In genomic region chr19:36670813-36671212, GRCm38 (mm10) we compare ENCODE assay signal across 22 mouse cellular contexts.
DNase-seq lines count a peak whose midpoint lies in the region; ATAC-seq and TF ChIP-seq lines count a peak whose summit lies in the region.
"Had no signal": no experiment of that assay in that cellular context is flagged by ENCODE, and none has a peak within 500 bp of the region (broad histone marks: within the 10 kb centered on the region; RNA-seq: fewer than 3 reads in every experiment).

No protein-coding gene starts in this region.

- no peak for TF ChIP-seq CTCF in liver, postnatal 0 days (IDR thresholded peaks at IDR 0.05; ENCODE audit: low read depth)

- intact Hi-C loops in heart, postnatal 10 days (cut with DNase I), result no loop called here

- ATAC-seq in heart, embryonic 13.5 days (ENCODE audit: extremely low read depth, insufficient number of reproducible peaks, low FRiP score, low TSS enrichment), result no peak; the same call in 1 of the 2 replicates
- no peak for ATAC-seq in midbrain, embryonic 14.5 days (ENCODE audit: low FRiP score, low TSS enrichment)
- ATAC-seq in liver, postnatal 0 days, result peak; percentile 21; the same call in 1 of the 2 replicates
- ATAC-seq: CD4-positive, CD25-positive, alpha-beta regulatory T cell, adult 4 months; forebrain, embryonic 14.5 days; intestine, embryonic 16.5 days had no signal

- peak overlapping the region; percentile 93 for H3K27ac ChIP-seq in heart, embryonic 13.5 days (replicated peaks)
- 0 out of 2 replicates have a peak overlapping the region, but pooled peaks have one; percentile 13 for H3K27ac ChIP-seq in midbrain, embryonic 10.5 days (replicated peaks)
- H3K27ac ChIP-seq in midbrain, embryonic 14.5 days (replicated peaks; ENCODE audit: low read depth, low read length), result no peak overlapping the region
- H3K27ac ChIP-seq in liver, postnatal 0 days (ENCODE audit: low read depth), result no peak overlapping the region
- H3K27ac ChIP-seq: hindbrain, embryonic 15.5 days; kidney, postnatal 0 days; limb, embryonic 12.5 days; stomach, embryonic 15.5 days had no signal

- DNase-seq in adrenal gland, postnatal 14 days, result peak; percentile 32
- DNase-seq in adrenal gland, postnatal 25 days, result no peak
- DNase-seq in heart, postnatal 10 days, result no peak
- no peak for DNase-seq in midbrain, embryonic 10.5 days (ENCODE audit: low spot score)
- DNase-seq in midbrain, embryonic 14.5 days, result no peak
- no peak for DNase-seq in liver, postnatal 0 days
- DNase-seq in thymus, postnatal 14 days, result no peak
- DNase-seq: cerebellum, adult 9-11 months; embryo, embryonic 11 days; gastrocnemius, postnatal 36 days; lung, postnatal 10 days; spleen, adult 18-20 months; thymus, postnatal 36 days had no signal

- H3K4me2 ChIP-seq in heart, embryonic 13.5 days, result no peak overlapping the region
- H3K4me2 ChIP-seq in midbrain, embryonic 14.5 days (ENCODE audit: low read length), result no peak overlapping the region
- H3K4me2 ChIP-seq in liver, postnatal 0 days (ENCODE audit: low read depth, low read length), result no peak overlapping the region
- H3K4me2 ChIP-seq: hindbrain, embryonic 15.5 days; limb, embryonic 12.5 days; stomach, embryonic 15.5 days had no signal

- no peaks in the 10 kb centered on the region for H3K9me3 ChIP-seq in heart, embryonic 13.5 days
- no peaks in the 10 kb centered on the region for H3K9me3 ChIP-seq in midbrain, embryonic 10.5 days (replicated peaks)
- H3K9me3 ChIP-seq in midbrain, embryonic 14.5 days (ENCODE audit: control insufficient read depth, low read length), result no peaks in the 10 kb centered on the region
- no peaks in the 10 kb centered on the region for H3K9me3 ChIP-seq in liver, postnatal 0 days (ENCODE audit: low read length)
- H3K9me3 ChIP-seq: G1E; hindbrain, embryonic 15.5 days; limb, embryonic 12.5 days; stomach, embryonic 15.5 days had no signal

- TF ChIP-seq EP300 in liver, postnatal 0 days (IDR thresholded peaks at IDR 0.05; ENCODE audit: low read depth), result no peak

- H3K27me3 ChIP-seq in heart, embryonic 13.5 days (replicated peaks), result no peaks in the 10 kb centered on the region
- H3K27me3 ChIP-seq in midbrain, embryonic 10.5 days (ENCODE audit: low read depth, poor library complexity, severe bottlenecking), result no peaks in the 10 kb centered on the region
- H3K27me3 ChIP-seq in midbrain, embryonic 14.5 days (ENCODE audit: control insufficient read depth, insufficient read depth, low read length), result no peaks in the 10 kb centered on the region
- H3K27me3 ChIP-seq in liver, postnatal 0 days (ENCODE audit: insufficient read depth, low read length), result no peaks in the 10 kb centered on the region
- H3K27me3 ChIP-seq: hindbrain, embryonic 15.5 days; limb, embryonic 12.5 days; stomach, embryonic 15.5 days had no signal

- no peaks in the 10 kb centered on the region for H3K36me3 ChIP-seq in heart, embryonic 13.5 days
- no peaks in the 10 kb centered on the region for H3K36me3 ChIP-seq in midbrain, embryonic 10.5 days
- no peaks in the 10 kb centered on the region for H3K36me3 ChIP-seq in midbrain, embryonic 14.5 days (ENCODE audit: control insufficient read depth, insufficient read depth, low read length)
- no peaks in the 10 kb centered on the region for H3K36me3 ChIP-seq in liver, postnatal 0 days (replicated peaks; ENCODE audit: insufficient read depth, low read length)
- H3K36me3 ChIP-seq: G1E; hindbrain, embryonic 15.5 days; limb, embryonic 12.5 days; stomach, embryonic 15.5 days had no signal

- no peak overlapping the region for H3K9ac ChIP-seq in heart, embryonic 13.5 days
- H3K9ac ChIP-seq in midbrain, embryonic 14.5 days (replicated peaks; ENCODE audit: low read length), result no peak overlapping the region
- no peak overlapping the region for H3K9ac ChIP-seq in liver, postnatal 0 days (replicated peaks)
- H3K9ac ChIP-seq: hindbrain, embryonic 15.5 days; limb, embryonic 12.5 days; stomach, embryonic 15.5 days had no signal

- no peak overlapping the region for H3K4me3 ChIP-seq in heart, embryonic 13.5 days
- no peak overlapping the region for H3K4me3 ChIP-seq in midbrain, embryonic 10.5 days
- H3K4me3 ChIP-seq in midbrain, embryonic 14.5 days (replicated peaks; ENCODE audit: low read depth, low read length), result no peak overlapping the region
- no peak overlapping the region for H3K4me3 ChIP-seq in liver, postnatal 0 days (ENCODE audit: low read depth, low read length)
- H3K4me3 ChIP-seq: hindbrain, embryonic 15.5 days; limb, embryonic 12.5 days; stomach, embryonic 15.5 days had no signal

- H3K4me1 ChIP-seq in heart, embryonic 13.5 days, result peaks cover 62% of the 10 kb centered on the region
- H3K4me1 ChIP-seq in midbrain, embryonic 10.5 days, result peaks cover 16% of the 10 kb centered on the region
- H3K4me1 ChIP-seq in midbrain, embryonic 14.5 days (ENCODE audit: control insufficient read depth, insufficient read depth, low read length), result no peaks in the 10 kb centered on the region
- no peaks in the 10 kb centered on the region for H3K4me1 ChIP-seq in liver, postnatal 0 days (ENCODE audit: insufficient read depth)

- 53% methylated on average over 7 of the region's 7 CpGs for WGBS in heart, embryonic 13.5 days
- WGBS in midbrain, embryonic 10.5 days, result 78% methylated on average over 7 of the region's 7 CpGs
- 39% methylated on average over 7 of the region's 7 CpGs for WGBS in midbrain, embryonic 14.5 days
- WGBS in liver, postnatal 0 days (ENCODE audit: insufficient replicate concordance), result 76% methylated on average over 7 of the region's 7 CpGs

Comparison
In these comparisons a context has a peak if more than half of its experiments do, and no peak if none do; other contexts are left out.
1. H3K27ac ChIP-seq: peak in heart, embryonic 13.5 days (single experiment) and midbrain, embryonic 10.5 days (single experiment); none in midbrain, embryonic 14.5 days (single experiment) and liver, postnatal 0 days (single experiment).